Mouse (Mus musculus): ENCODE data around the gene Loxl4. TPM values are rescaled to one million over a fixed set of nuclear protein-coding genes. Genes with fewer than 3 reads are reported as not detected.

The Loxl4 gene
- polyA plus RNA-seq (2012; rRNA removed; ENCODE audit: low replicate concordance) = 1.7 and 2.7 TPM in 2 replicates

GRCm38 (mm10) chr19:42612654-42613053, at the start of gene Loxl4:
Loxl4 (minus strand) TSS chr19:42612813.

Other genes with a start within 250 kb of the Loxl4 start
- 0.33 and 0.50 TPM in 2 replicates for gene Crtac1, start 181.0 kb downstream of the Loxl4 start, polyA plus RNA-seq (2012; rRNA removed; ENCODE audit: low replicate concordance)
- 3.0 and 5.1 TPM in 2 replicates for gene R3hcc1l, start 94.1 kb downstream of the Loxl4 start, polyA plus RNA-seq (2012; rRNA removed; ENCODE audit: low replicate concordance)
- 12.6 and 14.6 TPM in 2 replicates for gene Pyroxd2, start 140.0 kb upstream of the Loxl4 start, polyA plus RNA-seq (2012; rRNA removed; ENCODE audit: low replicate concordance)
- gene Hps1, start 167.2 kb upstream of the Loxl4 start, polyA plus RNA-seq (2012; rRNA removed; ENCODE audit: low replicate concordance) = 32.2 and 61.3 TPM in 2 replicates